In the genomic region with DNA sequence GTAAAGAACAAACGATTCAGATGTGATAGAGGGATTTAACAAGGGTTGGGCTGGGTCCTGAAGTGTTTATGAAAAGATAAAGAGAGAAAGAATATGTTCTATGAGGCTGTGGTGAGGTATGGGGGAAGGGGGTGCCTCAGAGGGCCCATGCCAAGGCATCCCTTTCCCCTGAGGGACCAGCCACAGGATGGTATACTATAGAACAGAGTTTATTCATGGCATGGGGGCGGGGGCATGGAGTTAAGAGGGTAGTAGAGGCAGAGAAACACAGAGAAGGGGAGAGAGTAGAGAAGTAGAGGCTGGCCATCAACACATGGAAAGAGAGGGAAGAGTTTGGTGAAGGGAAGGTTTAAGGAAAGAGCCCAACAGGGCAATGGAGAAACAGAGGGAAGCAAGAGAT, we compare ENCODE assay signal across 15 mouse cellular contexts. TPM values are rescaled to one million over a fixed set of nuclear protein-coding genes. Genes with fewer than 3 reads are reported as not detected.
DNase-seq lines count a peak whose midpoint lies in the region; ATAC-seq and TF ChIP-seq lines count a peak whose summit lies in the region.
"Had no signal": no experiment of that assay in that cellular context is flagged by ENCODE, and none has a peak within 500 bp of the region (broad histone marks: within the 10 kb centered on the region; RNA-seq: fewer than 3 reads in every experiment).

No protein-coding gene starts in this region.

- no peak for DNase-seq in embryonic facial prominence, embryonic 11.5 days (ENCODE audit: low spot score)
- no peak for DNase-seq in embryonic facial prominence, embryonic 10.5 days (ENCODE audit: low spot score)
- DNase-seq in lung, postnatal 0 days (ENCODE audit: low spot score): no peak
- DNase-seq in lung, postnatal 10 days: no peak
- no peak for DNase-seq in c-Kit-positive CD71-positive TER-119-positive erythroid progenitor cells, embryonic 14.5 days (ENCODE audit: low spot score)
- DNase-seq in lung, adult 18-20 months: no peak
- DNase-seq: adrenal gland, postnatal 14 days; cerebellum, adult 9-10 months; heart, adult 2 months; kidney, postnatal 36 days; right cerebral cortex, postnatal 14 days had no signal

- WGBS in embryonic facial prominence, embryonic 11.5 days: 48% methylated on average over 2 of the region's 2 CpGs
- 63% methylated on average over 2 of the region's 2 CpGs for WGBS in embryonic facial prominence, embryonic 10.5 days
- 25% methylated on average over 2 of the region's 2 CpGs for WGBS in lung, postnatal 0 days
- 49% methylated on average over 2 of the region's 2 CpGs for whole genome bisulfite sequencing in liver, embryonic 12.5 days (ENCODE audit: insufficient replicate concordance)
- WGBS in stomach, embryonic 16.5 days: 44% methylated on average over 2 of the region's 2 CpGs

- H3K4me3 ChIP-seq in embryonic facial prominence, embryonic 11.5 days (ENCODE audit: low read depth, low read length): no peak overlapping the region
- no peak overlapping the region for H3K4me3 ChIP-seq in embryonic facial prominence, embryonic 10.5 days
- no peak overlapping the region for H3K4me3 ChIP-seq in lung, postnatal 0 days (ENCODE audit: low read depth, low read length)
- H3K4me3 ChIP-seq in liver, embryonic 12.5 days: no peak overlapping the region
- H3K4me3 ChIP-seq in stomach, embryonic 16.5 days (replicated peaks; ENCODE audit: low read length): no peak overlapping the region
- H3K4me3 ChIP-seq: erythroblast, embryonic 14.5 days; heart, adult 2 months had no signal

- no peaks in the 10 kb centered on the region for H3K4me1 ChIP-seq in embryonic facial prominence, embryonic 11.5 days (ENCODE audit: control insufficient read depth, insufficient read depth, low read length)
- no peaks in the 10 kb centered on the region for H3K4me1 ChIP-seq in embryonic facial prominence, embryonic 10.5 days
- H3K4me1 ChIP-seq in lung, postnatal 0 days (ENCODE audit: insufficient read depth, low read depth, low read length): no peaks in the 10 kb centered on the region
- H3K4me1 ChIP-seq in liver, embryonic 12.5 days: no peaks in the 10 kb centered on the region
- H3K4me1 ChIP-seq in stomach, embryonic 16.5 days (ENCODE audit: control insufficient read depth, insufficient read depth, low read length): no peaks in the 10 kb centered on the region

- no peak overlapping the region for H3K4me2 ChIP-seq in embryonic facial prominence, embryonic 11.5 days (ENCODE audit: low read depth, low read length)
- no peak overlapping the region for H3K4me2 ChIP-seq in lung, postnatal 0 days (replicated peaks; ENCODE audit: low read depth, low read length)
- H3K4me2 ChIP-seq in liver, embryonic 12.5 days: no peak overlapping the region
- no peak overlapping the region for H3K4me2 ChIP-seq in stomach, embryonic 16.5 days (ENCODE audit: low read depth, low read length)

- H3K27me3 ChIP-seq in embryonic facial prominence, embryonic 11.5 days (ENCODE audit: control insufficient read depth, insufficient read depth, low read length): no peaks in the 10 kb centered on the region
- no peaks in the 10 kb centered on the region for H3K27me3 ChIP-seq in embryonic facial prominence, embryonic 10.5 days (replicated peaks; ENCODE audit: low read depth, poor library complexity, severe bottlenecking)
- no peaks in the 10 kb centered on the region for H3K27me3 ChIP-seq in lung, postnatal 0 days (replicated peaks; ENCODE audit: insufficient read depth, low read length)
- no peaks in the 10 kb centered on the region for H3K27me3 ChIP-seq in liver, embryonic 12.5 days (replicated peaks)
- H3K27me3 ChIP-seq in stomach, embryonic 16.5 days (ENCODE audit: control insufficient read depth, insufficient read depth, low read length): no peaks in the 10 kb centered on the region

- no peak for TF ChIP-seq EP300 in lung, postnatal 0 days (IDR thresholded peaks at IDR 0.05)

- H3K27ac ChIP-seq in embryonic facial prominence, embryonic 11.5 days (replicated peaks; ENCODE audit: low read depth, low read length): no peak overlapping the region
- H3K27ac ChIP-seq in embryonic facial prominence, embryonic 10.5 days (replicated peaks): no peak overlapping the region
- no peak overlapping the region for H3K27ac ChIP-seq in lung, postnatal 0 days (ENCODE audit: low read length)
- no peak overlapping the region for H3K27ac ChIP-seq in liver, embryonic 12.5 days
- H3K27ac ChIP-seq in stomach, embryonic 16.5 days (ENCODE audit: low read length): no peak overlapping the region
- H3K27ac ChIP-seq: heart, adult 2 months had no signal

- TF ChIP-seq CTCF in lung, postnatal 0 days (IDR thresholded peaks at IDR 0.05): no peak

- no peaks in the 10 kb centered on the region for H3K36me3 ChIP-seq in embryonic facial prominence, embryonic 11.5 days (replicated peaks; ENCODE audit: control insufficient read depth, insufficient read depth, low read depth, low read length)
- peaks cover 20% of the 10 kb centered on the region for H3K36me3 ChIP-seq in embryonic facial prominence, embryonic 10.5 days (replicated peaks)
- H3K36me3 ChIP-seq in lung, postnatal 0 days (ENCODE audit: insufficient read depth, low read length): no peaks in the 10 kb centered on the region
- peaks cover 53% of the 10 kb centered on the region for H3K36me3 ChIP-seq in liver, embryonic 12.5 days
- no peaks in the 10 kb centered on the region for H3K36me3 ChIP-seq in stomach, embryonic 16.5 days (ENCODE audit: control insufficient read depth, insufficient read depth, low read length)

- ATAC-seq in embryonic facial prominence, embryonic 11.5 days (replicated peaks; ENCODE audit: insufficient number of reproducible peaks, low FRiP score, low TSS enrichment, low read depth): peak; percentile 44
- ATAC-seq in lung, postnatal 0 days: peak; percentile 12
- peak; percentile 9 for ATAC-seq in liver, embryonic 12.5 days
- peak; percentile 15 for ATAC-seq in stomach, embryonic 16.5 days (ENCODE audit: insufficient read depth, low FRiP score)

- peaks cover 26% of the 10 kb centered on the region for H3K9me3 ChIP-seq in embryonic facial prominence, embryonic 11.5 days (replicated peaks; ENCODE audit: control insufficient read depth, low read length)
- peaks cover 67% of the 10 kb centered on the region for H3K9me3 ChIP-seq in embryonic facial prominence, embryonic 10.5 days
- peaks cover 26% of the 10 kb centered on the region for H3K9me3 ChIP-seq in lung, postnatal 0 days (ENCODE audit: low read length)
- peaks cover 60% of the 10 kb centered on the region for H3K9me3 ChIP-seq in liver, embryonic 12.5 days (replicated peaks)
- peaks cover 38% of the 10 kb centered on the region for H3K9me3 ChIP-seq in stomach, embryonic 16.5 days (replicated peaks; ENCODE audit: control insufficient read depth, low read length)

- no peak overlapping the region for H3K9ac ChIP-seq in embryonic facial prominence, embryonic 11.5 days (replicated peaks; ENCODE audit: low read length)
- no peak overlapping the region for H3K9ac ChIP-seq in lung, postnatal 0 days (replicated peaks; ENCODE audit: low read depth)
- H3K9ac ChIP-seq in liver, embryonic 12.5 days: no peak overlapping the region
- H3K9ac ChIP-seq in stomach, embryonic 16.5 days (ENCODE audit: low read length): no peak overlapping the region

RNA-seq across cellular contexts. Expression of a gene that starts 6.1 kb away (rescaled TPM):
- 4.8 and 5.0 TPM in 2 replicates for polyA plus RNA-seq in embryonic facial prominence, embryonic 11.5 days (2014; fragmentation: Nextera tagmentation; extraction: Ambion mirVana)
- 4.3 and 5.0 TPM in 2 replicates for polyA plus RNA-seq in embryonic facial prominence, embryonic 10.5 days (2016; fragmentation: Nextera tagmentation; extraction: Ambion mirVana)
- polyA plus RNA-seq in lung, postnatal 0 days (2015; fragmentation: Nextera tagmentation; extraction: Ambion mirVana): 0.84 and 1.1 TPM in 2 replicates
- 4.7 and 4.8 TPM in 2 replicates for polyA plus RNA-seq in liver, embryonic 12.5 days (2016; fragmentation: Nextera tagmentation; extraction: Ambion mirVana)
- 1.9 and 2.7 TPM in 2 replicates for polyA plus RNA-seq in stomach, embryonic 16.5 days (2015; fragmentation: Nextera tagmentation; extraction: Ambion mirVana)

RNA-seq across cellular contexts. Expression of a gene that starts 46.9 kb away (rescaled TPM):
- polyA plus RNA-seq in embryonic facial prominence, embryonic 11.5 days (2014; fragmentation: Nextera tagmentation; extraction: Ambion mirVana): not detected in 2 replicates
- polyA plus RNA-seq in embryonic facial prominence, embryonic 10.5 days (2016; fragmentation: Nextera tagmentation; extraction: Ambion mirVana): 0.11 TPM in 1 of 2 replicates, not detected in the other
- polyA plus RNA-seq in lung, postnatal 0 days (2015; fragmentation: Nextera tagmentation; extraction: Ambion mirVana): not detected in 2 replicates
- 0.15 and 0.17 TPM in 2 replicates for polyA plus RNA-seq in liver, embryonic 12.5 days (2016; fragmentation: Nextera tagmentation; extraction: Ambion mirVana)
- polyA plus RNA-seq in stomach, embryonic 16.5 days (2015; fragmentation: Nextera tagmentation; extraction: Ambion mirVana): not detected in 2 replicates
- polyA plus RNA-seq: erythroblast, embryonic 14.5 days; liver, adult 2 months had no signal
